Mouse (Mus musculus): ENCODE results near the gene Lrrc63.

- no peak for TF ChIP-seq POLR2A (IDR thresholded peaks at IDR 0.05; ENCODE audit: control insufficient read depth, low read depth, low read length)
- no peak for TF ChIP-seq CTCF (IDR thresholded peaks at IDR 0.05; ENCODE audit: control insufficient read depth, insufficient read depth, insufficient replicate concordance, low read depth, low read length)
These were observed 44.3 kb upstream of the Lrrc63 start for GRCm38 (mm10) chr14:75174731-75175555.

All from testis, adult 2 months (tissue).